Mouse (Mus musculus) fat pad, adult 2 months (tissue): ENCODE results near the gene Rbpj.

Experiments used
- DNase-seq: peaks from one replicate; pipeline ENCODE4 v3.0.0-alpha.2; 2011; ENCODE audit warnings: low read depth, low spot score; ENCODE audit errors: extremely low read depth

Gene Rbpj

DNA sequence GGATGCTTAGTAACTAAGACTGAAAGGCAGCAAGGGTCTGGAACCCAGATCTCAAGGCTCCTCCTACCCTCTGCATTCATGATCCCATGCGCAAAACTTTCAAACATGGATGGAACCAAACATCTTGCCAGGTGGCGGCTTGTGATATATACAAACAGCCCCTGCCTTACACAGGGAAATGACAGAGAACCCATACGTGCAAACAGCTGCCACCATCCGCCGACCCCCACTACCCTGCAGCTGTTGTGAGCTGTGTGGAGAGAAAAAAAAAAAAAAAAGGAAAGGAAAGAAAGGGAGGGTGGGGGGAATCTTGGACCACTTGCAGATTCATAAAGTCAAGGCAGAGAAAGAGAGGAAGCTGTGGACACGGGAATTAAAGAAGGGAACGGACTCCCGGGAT lies 2.4 kb downstream of the Rbpj start:
- DNase-seq = no peak

- no peak for DNase-seq
Measured at GRCm38 (mm10) chr5:53469098-53469776, 3.3 kb downstream of the Rbpj start.

- no peak for DNase-seq
Measured at GRCm38 (mm10) chr5:53469777-53470131, 3.8 kb downstream of the Rbpj start.

DNA sequence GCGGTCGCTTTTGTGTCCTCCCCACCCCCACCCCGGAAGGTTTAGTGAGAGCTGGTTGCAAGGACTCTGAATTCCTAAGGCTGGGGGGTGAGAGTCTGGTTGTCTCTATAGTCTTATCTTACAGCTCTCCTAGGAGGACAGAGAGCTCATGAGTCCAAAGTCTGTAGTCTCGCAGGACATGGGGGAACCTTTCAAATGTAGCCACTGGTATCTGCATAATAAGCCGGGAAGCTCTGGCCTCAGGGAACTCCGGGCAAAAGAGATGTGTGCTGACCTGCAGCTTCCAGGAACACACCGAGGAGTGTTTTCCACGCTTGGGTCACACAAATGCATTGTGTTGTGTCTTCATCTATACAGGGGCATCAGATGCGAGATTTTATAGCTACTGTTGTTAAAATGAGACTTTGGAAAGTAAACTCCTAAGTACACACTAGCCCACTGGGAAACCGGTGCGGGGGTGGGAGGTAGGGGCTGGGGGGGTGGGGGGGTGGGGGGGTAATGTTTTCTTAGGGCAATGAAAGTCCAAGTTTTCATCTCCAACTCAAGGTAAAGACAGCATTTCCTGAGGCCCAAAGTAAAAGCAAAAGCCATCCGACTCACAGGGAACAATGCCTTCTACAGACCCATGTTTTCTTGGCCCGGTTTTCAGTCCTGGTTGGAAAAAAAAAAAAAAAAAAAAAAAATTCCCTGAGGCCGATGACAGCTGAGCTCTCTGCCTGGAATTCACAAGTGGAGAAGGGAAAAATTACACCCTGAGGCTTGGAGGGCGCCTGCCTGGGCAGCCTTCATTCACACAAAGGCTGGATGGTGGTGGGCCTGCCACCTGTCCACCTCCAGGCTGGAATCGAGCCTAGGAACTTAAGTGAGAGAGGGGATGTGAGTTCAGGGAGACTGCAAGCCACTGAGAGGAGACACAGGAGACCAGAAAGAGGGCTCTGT lies 4.5 kb downstream of the Rbpj start:
- no peak for DNase-seq

GRCm38 (mm10) chr5:53472485-53472884 lies 6.5 kb downstream of the Rbpj start:
- no peak for DNase-seq

GRCm38 (mm10) chr5:53479161-53479560 lies 13.2 kb downstream of the Rbpj start:
- DNase-seq = no peak

GRCm38 (mm10) chr5:53479891-53480290 lies 13.9 kb downstream of the Rbpj start:
- no peak for DNase-seq

GRCm38 (mm10) chr5:53481021-53481420 lies 15.1 kb downstream of the Rbpj start:
- DNase-seq = no peak

GRCm38 (mm10) chr5:53485069-53485628 lies 19.2 kb downstream of the Rbpj start:
- DNase-seq = no peak

DNA sequence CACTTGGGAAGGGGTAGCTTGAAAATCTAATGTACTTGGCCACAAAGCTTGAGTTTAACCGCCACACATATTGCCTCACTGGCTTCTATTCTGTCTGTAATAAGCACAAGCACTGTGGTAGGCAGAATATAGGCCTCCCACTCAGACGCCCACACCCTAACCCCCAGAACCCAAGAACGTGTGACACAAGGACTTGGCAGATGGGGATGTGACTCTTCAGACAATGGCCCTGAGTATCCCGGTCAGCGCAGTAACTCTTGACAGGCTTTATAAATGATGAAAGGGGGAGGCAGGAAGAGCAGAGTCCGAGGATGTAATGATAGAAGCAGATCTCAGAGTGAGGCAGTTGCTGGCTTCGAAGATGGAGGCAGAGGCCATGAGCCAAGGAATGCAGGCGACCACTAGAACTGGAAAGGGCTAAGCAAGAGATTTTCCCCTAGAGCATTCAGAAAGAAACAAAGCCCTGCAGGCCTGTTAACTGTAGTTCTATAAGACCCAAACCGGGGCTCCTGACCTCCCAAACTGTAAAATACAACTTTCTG lies 20.1 kb downstream of the Rbpj start:
- no peak for DNase-seq

DNA sequence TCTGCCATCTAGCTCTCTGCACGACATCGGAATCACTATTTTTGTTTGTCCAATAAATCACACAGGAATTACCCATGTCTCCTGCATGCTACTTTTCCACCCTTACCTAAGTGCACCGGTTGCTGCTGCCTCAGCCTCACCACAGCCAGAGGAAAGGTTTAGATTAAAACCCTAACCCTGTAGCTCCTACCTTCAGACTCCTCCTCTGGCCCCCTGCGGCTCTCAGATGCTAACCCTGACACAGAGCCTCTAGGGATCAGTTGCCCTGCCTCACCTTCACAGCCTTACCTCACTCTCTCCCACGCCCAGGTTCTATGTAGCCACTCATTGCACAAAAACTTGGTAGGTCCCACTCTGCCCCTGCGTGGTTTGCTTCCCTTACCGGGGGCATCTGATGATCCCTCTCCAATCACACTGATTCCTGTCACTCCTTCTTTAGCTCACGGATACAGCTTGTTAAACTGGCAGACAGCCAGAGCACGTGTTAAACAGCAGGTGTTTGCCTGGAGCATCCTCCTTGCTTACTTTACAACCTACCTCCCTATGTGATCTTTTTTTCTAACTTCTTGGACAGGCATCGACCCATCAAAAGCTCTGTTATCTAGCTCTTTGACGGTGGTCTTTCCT lies 21.1 kb downstream of the Rbpj start:
- DNase-seq = no peak

DNA sequence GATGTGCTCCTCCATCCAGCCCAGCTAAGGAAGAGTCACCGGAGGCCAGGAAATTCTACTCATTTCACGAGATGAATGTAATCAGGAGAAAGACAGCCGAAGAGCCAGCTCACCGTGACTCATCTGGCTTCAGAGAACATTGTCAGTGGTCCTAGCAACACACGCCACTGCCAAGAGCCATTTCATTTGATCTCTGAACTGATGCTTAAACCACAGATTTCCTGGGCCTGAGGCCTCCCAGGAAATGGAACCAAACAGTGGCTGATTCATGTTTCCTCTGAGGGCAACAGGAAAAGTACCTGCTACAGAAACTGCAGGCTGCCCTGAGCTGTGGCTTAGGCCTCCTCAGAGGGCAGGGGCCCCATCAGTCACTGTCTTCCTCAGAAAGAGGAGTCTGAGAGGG lies 24.7 kb downstream of the Rbpj start:
- no peak for DNase-seq

- DNase-seq = no peak
Measured at GRCm38 (mm10) chr5:53493756-53494155, 27.8 kb downstream of the Rbpj start.

DNA sequence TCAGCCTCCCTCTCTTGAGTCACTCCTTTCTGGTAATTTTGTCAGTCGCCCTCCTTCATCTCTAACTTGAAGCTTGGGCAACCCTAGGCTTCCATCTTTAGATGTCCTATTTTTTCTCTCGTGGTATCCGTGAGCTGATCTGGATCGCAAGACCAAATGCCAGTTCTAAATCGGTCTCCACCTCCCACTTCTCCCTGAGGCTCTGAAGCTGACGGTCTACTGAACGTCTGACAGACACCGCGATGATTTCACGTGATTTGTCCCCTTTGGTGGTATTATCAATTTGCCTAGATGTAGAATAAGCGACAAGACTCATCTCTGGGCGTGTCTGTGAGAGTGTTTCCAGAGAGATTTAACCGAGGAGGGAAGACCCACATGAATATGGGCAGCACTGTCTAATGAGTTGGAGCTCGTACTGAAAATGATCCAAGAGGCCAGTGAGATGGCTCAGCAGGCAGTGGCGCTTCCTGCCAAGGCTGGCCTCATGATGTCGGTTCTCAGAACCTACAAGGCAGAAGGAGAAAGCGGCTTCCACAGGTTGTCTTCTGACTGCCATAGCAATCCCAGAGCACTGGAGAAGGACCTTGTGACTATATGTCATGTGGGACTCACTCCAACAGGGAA lies 28.7 kb downstream of the Rbpj start:
- DNase-seq = no peak

GRCm38 (mm10) chr5:53496846-53497549 lies 31.0 kb downstream of the Rbpj start:
- DNase-seq = no peak

DNA sequence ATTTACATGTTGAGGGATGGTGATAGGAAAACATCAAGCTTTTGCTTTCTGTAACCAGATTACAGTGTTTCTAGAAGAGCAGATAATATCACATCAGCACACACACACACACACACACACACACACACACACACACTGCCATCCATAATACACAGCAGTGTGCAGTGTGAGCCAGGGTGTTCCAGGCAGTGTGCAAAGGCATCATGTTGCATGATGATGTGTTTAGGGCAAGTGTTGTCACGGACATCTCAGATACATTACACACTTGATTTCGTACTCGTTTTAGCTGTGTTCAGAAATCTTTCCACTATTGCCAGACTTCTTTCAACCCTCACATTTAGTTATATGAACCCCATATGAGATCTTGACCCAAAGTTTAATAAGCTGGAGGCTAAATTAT lies 33.6 kb downstream of the Rbpj start:
- no peak for DNase-seq

DNA sequence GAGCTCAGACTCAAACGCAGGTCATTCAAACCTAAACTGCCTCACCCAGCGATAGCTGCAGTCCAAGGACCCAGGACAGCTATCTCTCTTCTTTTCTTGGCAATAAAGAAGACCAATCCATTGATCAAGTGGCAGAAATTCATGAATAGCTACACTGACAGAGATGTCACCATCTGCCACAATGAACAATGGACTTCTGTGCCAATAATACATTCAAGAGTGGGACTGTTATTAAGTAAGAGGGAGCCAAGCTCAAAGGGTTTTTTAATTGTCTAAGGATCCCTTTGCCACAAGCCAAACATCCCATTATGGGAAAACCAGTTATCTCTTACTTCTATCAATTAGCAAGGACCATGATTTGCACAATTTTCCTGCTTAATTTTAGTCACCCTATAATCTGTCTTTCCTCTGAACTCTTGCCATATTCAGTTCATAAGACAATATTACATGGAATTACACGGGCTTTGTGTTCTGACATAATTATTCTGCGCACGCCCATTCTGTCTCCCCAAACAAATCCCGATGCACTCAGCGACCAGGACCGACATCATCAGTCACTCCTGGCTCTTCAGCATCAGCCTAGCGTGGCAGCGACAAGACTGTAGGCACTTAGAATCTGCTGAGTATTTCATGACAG lies 34.7 kb downstream of the Rbpj start:
- DNase-seq = no peak

DNA sequence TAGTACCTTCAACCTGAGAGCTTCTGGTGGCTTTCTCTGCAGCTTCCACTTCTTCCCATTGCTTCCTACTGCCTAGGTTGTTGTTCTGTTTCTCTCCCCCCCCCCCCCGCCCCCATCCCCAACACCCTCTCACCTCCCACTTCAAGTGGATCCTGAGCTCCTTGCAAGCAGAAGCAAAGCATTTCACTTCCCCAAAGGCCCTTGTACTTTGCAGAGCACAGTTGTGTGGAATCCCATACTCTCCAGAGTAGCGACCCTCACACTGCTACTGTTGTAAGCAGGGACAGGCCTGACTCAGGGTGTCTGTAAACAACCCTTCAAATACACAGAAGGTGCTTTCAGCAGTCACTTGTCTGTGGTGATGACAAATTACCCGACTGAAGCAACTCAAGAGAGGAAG lies 37.3 kb downstream of the Rbpj start:
- no peak for DNase-seq

- no peak for DNase-seq
Measured at GRCm38 (mm10) chr5:53505751-53506150, 39.8 kb downstream of the Rbpj start.

DNA sequence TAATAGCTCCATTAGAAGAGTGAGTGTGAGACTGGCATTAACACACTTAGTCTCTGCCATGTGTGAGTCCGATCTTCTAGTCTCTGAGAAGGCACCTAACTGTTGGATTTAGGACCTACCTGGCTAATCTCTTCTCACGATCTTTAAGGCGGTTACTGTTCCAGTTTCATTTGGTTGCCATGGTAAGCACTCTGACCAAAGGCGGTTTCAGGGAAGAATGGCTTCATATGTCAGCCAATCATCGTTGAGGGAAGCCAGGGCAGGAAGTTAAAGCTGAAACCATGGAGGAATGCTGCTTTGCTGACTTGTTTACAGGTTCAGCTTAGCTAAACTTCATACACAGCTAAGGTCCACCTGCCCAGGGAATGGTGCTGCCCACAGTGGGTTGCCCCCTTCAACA lies 41.4 kb downstream of the Rbpj start:
- DNase-seq = no peak
